Mouse (Mus musculus) embryonic facial prominence, embryonic 10.5 days (tissue): ENCODE measurements around the gene Naxd. TPM values are rescaled to one million over a fixed set of nuclear protein-coding genes. Genes with fewer than 3 reads are reported as not detected.

Experiments
- DNase-seq: peaks from one replicate; pipeline ENCODE4 v3.0.0-alpha.2; 2017; ENCODE audit warnings: low spot score
- H3K27ac ChIP-seq: fragments of 300-500 bp; sonication (generic); replicated peaks from 2 replicates; pipeline ENCODE4 v1.5.1; 2016; ENCODE audit warnings: mild to moderate bottlenecking
- H3K27me3 ChIP-seq: fragments of 300-500 bp; sonication (generic); replicated peaks from 2 replicates; pipeline ENCODE4 v1.6.1; 2016; ENCODE audit warnings: low read depth, mild to moderate bottlenecking; ENCODE audit not compliant: poor library complexity, severe bottlenecking
- H3K36me3 ChIP-seq: fragments of 300-500 bp; sonication (generic); replicated peaks from 2 replicates; pipeline ENCODE4 v1.6.1; 2016; ENCODE audit warnings: mild to moderate bottlenecking, moderate library complexity
- H3K4me1 ChIP-seq: fragments of 300-500 bp; sonication (generic); 2 replicates; pipeline ENCODE4 v1.6.1; 2016
- H3K4me3 ChIP-seq: fragments of 300-500 bp; sonication (generic); 2 replicates; pipeline ENCODE4 v1.5.1; 2016; ENCODE audit warnings: mild to moderate bottlenecking, moderate library complexity
- H3K9me3 ChIP-seq: fragments of 300-500 bp; sonication (generic); 2 replicates; pipeline ENCODE4 v1.6.1; 2016; ENCODE audit warnings: mild to moderate bottlenecking
- WGBS: fragments of 180-500 bp; shearing (Covaris S2); methylation state at CpG from one replicate; pipeline ENCODE4 v1.1.7; 2016; 5-methylcytosine and 5-hydroxymethylcytosine counted together
- polyA plus RNA-seq: library from polyadenylated mRNA; unstranded; fragments of >200 nt; fragmentation: Nextera tagmentation; extraction: Ambion mirVana; gene quantifications from 2 replicates; pipeline ENCODE4 v1.2.1, GENCODE M21; 2016

The Naxd gene
- polyA plus RNA-seq, 1 experiment from 2014 or later, result 114 TPM

DNA sequence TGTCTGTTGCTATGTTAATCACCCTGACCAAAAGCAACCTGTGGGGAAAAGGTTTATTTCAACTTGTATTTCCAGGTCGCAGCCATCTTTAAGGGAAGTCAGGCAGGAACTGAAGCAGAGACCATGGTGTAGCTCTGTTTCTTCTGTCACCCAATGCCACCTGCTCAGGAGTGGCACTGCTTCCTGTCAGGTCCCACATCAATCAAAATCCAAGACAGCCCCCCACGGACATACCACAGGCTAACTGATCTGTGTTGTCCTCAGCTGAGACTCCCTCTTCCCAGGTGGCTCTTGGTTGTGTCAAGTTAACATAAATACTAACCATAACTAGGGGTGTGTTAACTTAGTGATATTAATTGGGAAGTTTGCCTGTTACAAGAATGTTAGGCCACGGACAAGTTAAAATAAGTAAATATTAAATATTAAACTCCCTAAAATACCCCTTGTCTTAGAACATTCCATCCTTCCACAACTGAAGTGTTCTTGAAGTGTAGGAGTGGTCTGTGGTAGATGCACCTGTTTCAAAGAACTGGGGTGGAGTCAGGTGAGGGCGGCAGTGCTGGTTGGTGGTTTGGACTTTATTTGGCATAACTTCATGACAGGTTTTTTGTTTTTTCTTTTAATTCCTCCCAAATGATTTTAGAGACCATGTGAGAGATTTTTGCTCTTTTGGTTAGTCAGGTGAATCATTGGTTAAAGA lies 1.6 kb downstream of the Naxd start:
- H3K4me3 ChIP-seq, result peak overlapping the region; percentile 98
- 88% methylated on average over 4 of the region's 4 CpGs for WGBS
- DNase-seq, result no peak

DNA sequence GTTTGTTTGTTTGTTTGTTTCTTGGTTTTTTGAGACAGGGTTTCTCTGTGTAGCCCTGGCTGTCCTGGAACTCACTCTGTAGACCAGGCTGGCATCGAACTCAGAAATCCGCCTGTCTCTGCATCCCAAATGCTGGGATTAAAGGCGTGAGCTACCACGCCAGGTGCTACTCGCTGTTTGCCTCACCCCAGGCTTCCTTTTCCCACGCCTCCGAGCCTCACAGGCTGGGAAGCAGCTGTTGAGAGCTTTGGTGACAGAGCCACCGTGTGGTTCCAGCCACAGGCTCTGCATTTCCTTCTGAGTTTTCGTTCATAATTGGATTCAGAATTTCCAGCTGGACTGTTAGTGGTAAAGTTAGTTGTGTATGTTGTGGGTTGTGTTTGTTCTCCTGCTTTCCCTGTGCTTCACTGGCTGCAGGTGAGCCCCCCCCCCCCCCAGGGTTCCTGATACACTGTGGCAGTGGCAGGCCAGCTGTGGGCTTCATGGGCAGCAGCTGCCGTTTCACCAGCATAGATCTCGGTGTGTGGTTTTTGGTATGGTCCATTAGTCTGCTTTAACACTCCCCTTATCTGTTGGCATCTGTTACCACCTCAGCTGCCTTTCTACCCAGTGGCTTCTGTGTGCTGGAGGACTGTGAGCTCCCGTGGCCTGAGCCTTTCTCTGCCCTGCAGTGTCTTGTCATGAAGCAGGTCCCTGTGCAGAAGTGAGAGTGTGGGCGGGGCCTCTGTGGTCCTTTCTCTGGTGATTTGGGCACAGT lies 6.3 kb downstream of the Naxd start:
- peaks cover 85% of the 10 kb centered on the region for H3K36me3 ChIP-seq
- H3K4me1 ChIP-seq, result peaks cover 5% of the 10 kb centered on the region
- H3K27me3 ChIP-seq, result no peaks in the 10 kb centered on the region
- 89% methylated on average over 13 of the region's 13 CpGs for WGBS
- H3K9me3 ChIP-seq, result no peaks in the 10 kb centered on the region
- no peak for DNase-seq
- H3K27ac ChIP-seq, result no peak overlapping the region
- H3K4me3 ChIP-seq, result no peak overlapping the region

More for the DNA sequence above, 1.6 kb downstream of the Naxd start:
- peaks cover 38% of the 10 kb centered on the region for H3K36me3 ChIP-seq
- no peaks in the 10 kb centered on the region for H3K9me3 ChIP-seq
- H3K27me3 ChIP-seq, result peaks cover 5% of the 10 kb centered on the region; the same call in 1 of the 2 replicates
- peaks cover 17% of the 10 kb centered on the region for H3K4me1 ChIP-seq
- no peak overlapping the region for H3K27ac ChIP-seq

DNA sequence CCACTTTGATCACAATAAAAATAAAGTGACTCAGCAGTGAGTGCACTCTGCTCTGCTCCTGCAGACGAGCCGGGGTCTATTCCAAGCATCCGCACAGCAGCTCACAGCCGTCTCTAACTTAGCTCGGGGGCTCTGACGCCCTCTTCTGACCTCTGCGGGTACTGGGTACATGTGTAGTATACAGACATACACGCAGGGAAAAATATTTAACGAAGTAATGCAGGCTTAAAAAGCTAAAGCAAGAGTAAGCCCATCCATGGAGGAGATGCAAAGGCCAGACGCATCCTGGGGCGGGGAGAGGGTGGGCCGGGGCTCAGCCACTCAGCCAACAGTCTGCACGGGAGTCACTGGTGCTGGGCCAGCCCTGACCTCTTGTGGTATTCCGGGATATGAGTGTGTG lies 8.8 kb downstream of the Naxd start:
- no peaks in the 10 kb centered on the region for H3K27me3 ChIP-seq
- no peak overlapping the region for H3K4me3 ChIP-seq
- peaks cover 98% of the 10 kb centered on the region for H3K36me3 ChIP-seq
- no peak for DNase-seq
- 83% methylated on average over 14 of the region's 14 CpGs for WGBS
- no peak overlapping the region for H3K27ac ChIP-seq
- 0 out of 2 replicates have a peak, but pooled peaks cover 2% of the 10 kb centered on the region for H3K4me1 ChIP-seq
- H3K9me3 ChIP-seq, result no peaks in the 10 kb centered on the region

DNA sequence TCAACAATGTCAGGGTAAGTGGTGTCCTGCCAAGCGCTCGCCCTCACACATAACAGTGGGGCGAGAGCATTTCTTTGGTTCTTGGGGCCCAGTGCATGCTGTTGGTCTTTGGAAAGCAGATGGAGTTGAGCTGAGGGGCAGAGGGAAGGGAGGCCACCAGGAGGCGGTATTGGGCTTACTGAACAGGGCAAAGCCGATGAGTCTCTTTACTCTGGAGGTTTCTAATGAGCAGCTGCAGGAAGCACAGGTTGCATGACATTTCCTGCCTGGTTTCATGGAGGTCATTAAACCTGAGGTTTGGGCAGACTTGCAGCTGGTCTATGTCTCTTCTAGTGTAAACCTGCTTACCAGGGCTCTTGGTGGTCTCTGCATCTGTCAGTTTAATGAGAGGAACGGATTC lies 9.5 kb downstream of the Naxd start:
- Histone ChIP-seq H3K4me3 (no peak overlapping the region), H3K9me3 (no peaks in the 10 kb centered on the region), H3K36me3 (peaks cover 99% of the 10 kb centered on the region), H3K27ac (no peak overlapping the region), H3K27me3 (no peaks in the 10 kb centered on the region), H3K4me1 (0 out of 2 replicates have a peak, but pooled peaks cover 2% of the 10 kb centered on the region)
- peak; percentile 72 for DNase-seq
- 73% methylated on average over 6 of the region's 6 CpGs for WGBS

DNA sequence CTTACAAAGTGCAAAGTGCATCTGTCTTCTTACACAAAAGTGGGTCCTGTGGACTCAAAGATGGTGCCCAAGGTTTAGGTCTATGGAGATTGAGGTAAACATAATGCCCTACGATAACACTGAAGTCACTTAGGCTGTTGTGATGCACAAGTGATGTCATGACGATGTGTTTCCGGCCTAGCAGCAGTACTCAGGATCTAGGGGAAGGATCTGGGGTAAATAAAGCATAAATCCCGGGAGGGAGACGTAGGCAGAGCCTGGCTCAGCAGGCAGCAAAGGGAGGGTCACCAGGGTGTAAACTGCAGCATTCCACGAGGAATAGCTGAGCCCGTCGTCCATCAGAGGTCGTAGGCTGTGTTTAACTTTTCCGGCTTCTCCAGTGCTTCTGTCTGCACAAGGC lies 11.6 kb downstream of the Naxd start:
- H3K9me3 ChIP-seq, result no peaks in the 10 kb centered on the region
- H3K4me1 ChIP-seq, result 0 out of 2 replicates have a peak, but pooled peaks cover 2% of the 10 kb centered on the region
- no peaks in the 10 kb centered on the region for H3K27me3 ChIP-seq
- DNase-seq, result no peak
- H3K27ac ChIP-seq, result no peak overlapping the region
- peaks cover 99% of the 10 kb centered on the region for H3K36me3 ChIP-seq
- H3K4me3 ChIP-seq, result no peak overlapping the region
- 85% methylated on average over 10 of the region's 10 CpGs for WGBS

DNA sequence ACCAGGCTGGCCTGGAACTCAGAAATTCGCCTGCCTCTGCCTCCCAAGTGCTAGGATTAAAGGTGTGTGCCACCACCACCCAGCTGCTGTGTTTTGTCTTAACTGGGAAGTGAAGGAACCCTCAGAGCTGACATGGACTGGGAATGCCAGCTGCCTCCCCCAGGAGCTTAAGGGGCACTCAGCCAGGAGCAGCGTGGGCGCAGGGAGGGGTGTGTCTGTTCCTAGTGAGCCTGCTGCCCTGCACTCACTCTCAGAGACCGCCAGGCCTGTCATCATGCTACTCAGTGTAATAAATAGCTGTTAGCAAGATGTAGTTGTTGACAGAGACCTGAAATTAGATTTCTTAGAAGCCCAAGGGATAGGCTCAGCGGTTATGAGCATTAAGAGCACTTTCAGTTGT lies 13.7 kb downstream of the Naxd start:
- no peak for DNase-seq
- peaks cover 99% of the 10 kb centered on the region for H3K36me3 ChIP-seq
- no peaks in the 10 kb centered on the region for H3K27me3 ChIP-seq
- H3K4me1 ChIP-seq, result 0 out of 2 replicates have a peak, but pooled peaks cover 2% of the 10 kb centered on the region
- H3K27ac ChIP-seq, result no peak overlapping the region
- 84% methylated on average over 5 of the region's 5 CpGs for WGBS
- no peak overlapping the region for H3K4me3 ChIP-seq
- no peaks in the 10 kb centered on the region for H3K9me3 ChIP-seq

DNA sequence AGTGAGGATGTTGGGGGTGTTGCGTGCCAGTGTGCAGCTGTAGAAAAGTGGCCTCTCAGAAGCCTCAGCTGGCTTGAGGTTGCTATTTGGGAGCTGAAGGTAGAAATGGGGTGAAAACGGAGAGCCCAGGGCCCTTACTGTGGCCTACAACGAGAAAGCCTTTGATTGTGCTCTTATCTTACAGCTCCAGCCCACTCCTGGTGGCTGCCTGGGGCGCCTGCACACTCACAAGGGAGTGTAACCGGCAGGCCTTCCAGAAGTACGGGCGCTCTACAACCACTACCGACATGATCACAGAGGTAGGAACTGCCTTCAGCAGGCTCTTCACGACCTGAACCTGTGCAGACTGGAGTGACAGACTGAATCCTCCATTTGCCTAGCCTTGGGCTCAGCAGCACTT lies 15.4 kb downstream of the Naxd start:
- Histone ChIP-seq H3K27ac (no peak overlapping the region), H3K9me3 (no peaks in the 10 kb centered on the region), H3K27me3 (no peaks in the 10 kb centered on the region), H3K4me1 (0 out of 2 replicates have a peak, but pooled peaks cover 2% of the 10 kb centered on the region), H3K36me3 (peaks cover 99% of the 10 kb centered on the region), H3K4me3 (no peak overlapping the region)
- WGBS, result 91% methylated on average over 9 of the region's 9 CpGs
- no peak for DNase-seq

DNA sequence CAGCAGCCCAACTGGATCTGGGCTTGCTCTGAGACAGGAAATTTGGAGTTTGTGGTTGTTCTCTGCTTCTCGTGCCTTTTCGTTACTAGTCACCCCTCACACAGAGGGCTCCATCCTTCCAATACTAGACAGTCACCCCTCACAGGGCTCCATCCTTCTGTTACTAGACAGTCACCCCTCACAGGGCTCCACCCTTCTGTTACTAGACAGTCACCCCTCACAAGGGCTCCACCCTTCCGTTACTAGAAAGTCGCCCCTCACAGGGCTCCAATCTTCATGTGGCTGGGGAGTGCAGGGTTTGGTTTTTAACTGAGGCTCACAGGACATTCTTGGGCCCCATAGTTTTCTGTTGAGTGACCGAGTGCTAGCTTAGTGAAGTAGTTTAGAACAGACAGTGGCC lies 15.9 kb downstream of the Naxd start:
- peaks cover 98% of the 10 kb centered on the region for H3K36me3 ChIP-seq
- H3K4me1 ChIP-seq, result no peaks in the 10 kb centered on the region
- 89% methylated on average over 5 of the region's 5 CpGs for WGBS
- no peaks in the 10 kb centered on the region for H3K9me3 ChIP-seq
- H3K4me3 ChIP-seq, result no peak overlapping the region
- DNase-seq, result no peak
- H3K27ac ChIP-seq, result no peak overlapping the region
- H3K27me3 ChIP-seq, result no peaks in the 10 kb centered on the region

DNA sequence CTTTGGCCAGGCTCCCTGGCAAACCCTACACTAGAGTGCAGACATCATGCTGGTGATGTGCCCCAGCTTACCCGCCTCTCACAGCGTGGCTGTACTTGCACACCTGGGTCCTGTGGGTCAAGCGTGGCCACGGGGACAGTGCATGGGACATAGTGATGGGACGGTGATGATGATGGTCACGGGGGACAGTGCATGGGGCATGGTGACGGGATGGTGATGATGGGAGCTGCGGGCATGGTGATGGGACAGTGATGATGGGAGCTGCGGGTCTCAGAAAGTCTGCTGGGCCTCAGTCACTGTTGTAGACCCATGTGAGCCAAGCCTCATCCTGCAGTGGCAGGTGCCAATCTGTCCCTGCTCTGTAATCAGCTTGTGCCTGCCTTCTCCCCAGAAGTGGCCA lies 19.0 kb downstream of the Naxd start:
- no peak for DNase-seq
- Histone ChIP-seq H3K36me3 (peaks cover 88% of the 10 kb centered on the region), H3K27me3 (no peaks in the 10 kb centered on the region), H3K4me1 (no peaks in the 10 kb centered on the region), H3K9me3 (no peaks in the 10 kb centered on the region), H3K4me3 (no peak overlapping the region), H3K27ac (no peak overlapping the region)
- WGBS, result 94% methylated on average over 9 of the region's 9 CpGs

DNA sequence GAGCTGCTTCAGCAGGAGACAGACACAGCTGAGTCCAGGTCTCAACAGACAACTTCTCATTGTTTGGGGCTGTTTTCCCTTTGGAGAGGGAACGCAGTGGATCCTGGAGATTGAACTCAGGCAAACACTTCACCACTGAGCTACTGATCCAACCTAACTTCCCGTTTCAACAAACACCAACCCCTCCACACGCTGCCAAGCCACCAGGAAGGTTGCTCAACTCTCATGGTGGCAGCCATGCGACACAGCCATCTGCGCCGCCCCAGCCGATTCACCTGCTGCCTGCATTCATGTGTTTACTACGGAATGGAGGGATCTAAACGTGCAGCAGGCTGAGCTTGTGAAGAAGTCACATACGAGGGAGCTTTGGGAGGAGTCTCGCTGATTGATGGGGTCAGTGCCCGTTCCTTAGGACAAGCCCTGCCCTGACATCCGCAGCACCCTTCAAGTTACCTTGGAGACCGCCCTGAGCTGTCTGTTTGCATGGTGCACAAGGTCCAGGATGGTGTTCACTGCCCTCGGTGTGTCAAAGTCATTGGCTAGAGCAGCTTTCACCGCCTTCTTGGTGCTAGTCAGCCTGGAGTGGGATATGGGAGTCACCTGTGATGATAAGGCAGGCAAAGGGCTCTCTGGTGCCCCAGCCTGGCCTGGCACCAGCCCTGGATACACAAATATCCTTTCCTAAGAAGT lies 20.2 kb downstream of the Naxd start:
- no peak for DNase-seq
- H3K9me3 ChIP-seq, result no peaks in the 10 kb centered on the region
- H3K27ac ChIP-seq, result no peak overlapping the region
- peaks cover 82% of the 10 kb centered on the region for H3K36me3 ChIP-seq
- H3K4me1 ChIP-seq, result no peaks in the 10 kb centered on the region; the same call in 1 of the 2 replicates
- H3K27me3 ChIP-seq, result no peaks in the 10 kb centered on the region
- no peak overlapping the region for H3K4me3 ChIP-seq
- WGBS, result 91% methylated on average over 16 of the region's 16 CpGs

DNA sequence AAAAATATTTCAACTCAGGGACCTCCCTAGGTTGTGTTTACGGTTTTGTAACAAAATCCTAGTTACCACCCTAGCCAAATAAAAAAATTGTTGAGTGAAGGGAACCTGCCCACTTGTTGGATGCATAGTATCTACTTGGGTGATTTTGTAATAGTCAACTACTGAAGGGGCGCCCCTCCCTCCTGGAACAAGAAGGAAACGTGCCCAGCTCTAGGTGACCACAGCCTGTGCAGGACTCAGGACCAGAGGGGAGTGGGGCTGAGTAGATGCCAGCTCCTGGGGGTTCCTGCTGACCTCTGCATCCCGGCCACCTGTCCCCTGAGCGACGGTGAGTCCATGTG lies 20.7 kb downstream of the Naxd start:
- DNase-seq, result no peak
- H3K27me3 ChIP-seq, result no peaks in the 10 kb centered on the region
- H3K4me3 ChIP-seq, result no peak overlapping the region
- 91% methylated on average over 6 of the region's 6 CpGs for WGBS
- H3K36me3 ChIP-seq, result peaks cover 77% of the 10 kb centered on the region
- no peak overlapping the region for H3K27ac ChIP-seq
- no peaks in the 10 kb centered on the region; the same call in 1 of the 2 replicates for H3K4me1 ChIP-seq
- H3K9me3 ChIP-seq, result no peaks in the 10 kb centered on the region

DNA sequence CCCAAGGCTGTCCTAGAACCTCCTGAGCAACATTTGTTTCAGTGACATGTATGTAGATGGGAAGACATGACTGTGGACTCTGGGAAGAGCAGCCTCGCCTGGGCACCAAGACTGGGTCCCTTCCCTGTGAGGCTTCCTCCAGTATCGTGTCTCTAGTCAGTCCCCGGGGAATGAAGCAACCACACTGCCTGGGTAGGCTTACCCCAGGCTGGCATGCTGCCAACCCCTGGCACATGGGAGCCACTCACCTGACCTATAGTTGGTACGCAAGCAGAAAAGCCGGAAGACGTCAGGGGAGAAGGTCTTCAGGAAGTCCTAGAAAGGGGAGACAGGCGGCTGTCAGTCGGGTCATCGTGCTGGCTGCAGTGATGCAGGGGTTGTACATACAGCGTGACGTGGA lies 21.4 kb downstream of the Naxd start:
- Histone ChIP-seq H3K4me1 (no peaks in the 10 kb centered on the region; the same call in 1 of the 2 replicates), H3K4me3 (no peak overlapping the region), H3K9me3 (no peaks in the 10 kb centered on the region), H3K27me3 (no peaks in the 10 kb centered on the region), H3K36me3 (peaks cover 70% of the 10 kb centered on the region), H3K27ac (no peak overlapping the region)
- 95% methylated on average over 11 of the region's 11 CpGs for WGBS
- DNase-seq, result no peak
